Mouse (Mus musculus): ENCODE results near the gene Ankrd39. TPM values are rescaled to one million over a fixed set of nuclear protein-coding genes. Genes with fewer than 3 reads are reported as not detected.

The Ankrd39 gene
- polyA plus RNA-seq, 1 experiment from 2014 or later: 20.4 TPM

DNA sequence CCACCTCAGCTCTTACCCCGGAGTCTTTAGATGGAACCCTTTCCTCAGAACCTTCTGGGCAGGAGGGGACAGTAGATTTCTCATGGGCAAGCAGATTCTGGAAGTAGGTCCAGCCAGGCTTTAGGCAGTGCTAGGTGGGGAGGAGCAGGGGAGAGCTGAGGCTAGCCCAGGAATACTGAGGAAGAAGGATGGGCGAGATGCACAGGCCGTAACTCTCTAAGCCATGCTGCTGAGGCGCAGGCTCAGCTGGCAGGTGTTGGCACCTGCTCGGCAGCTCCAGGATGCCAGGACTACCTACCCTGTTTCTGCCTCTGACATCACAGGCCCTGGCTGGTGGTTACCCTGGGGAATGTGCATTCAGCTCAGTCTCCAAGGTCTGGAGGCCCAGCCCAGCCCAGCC is 23.1 kb upstream of the Ankrd39 start:
- peaks cover 32% of the 10 kb centered on the region for H3K4me1 ChIP-seq
- H3K27me3 ChIP-seq: no peaks in the 10 kb centered on the region
- no peak overlapping the region for H3K4me2 ChIP-seq (replicated peaks)
- H3K9ac ChIP-seq: no peak overlapping the region
- H3K36me3 ChIP-seq: no peaks in the 10 kb centered on the region
- H3K27ac ChIP-seq: no peak overlapping the region
- H3K4me3 ChIP-seq: no peak overlapping the region
- no peak for ATAC-seq (ENCODE audit: insufficient number of reproducible peaks, insufficient read depth, low FRiP score, low TSS enrichment)
- no peaks in the 10 kb centered on the region for H3K9me3 ChIP-seq
- WGBS: 94% methylated on average over 5 of the region's 5 CpGs

DNA sequence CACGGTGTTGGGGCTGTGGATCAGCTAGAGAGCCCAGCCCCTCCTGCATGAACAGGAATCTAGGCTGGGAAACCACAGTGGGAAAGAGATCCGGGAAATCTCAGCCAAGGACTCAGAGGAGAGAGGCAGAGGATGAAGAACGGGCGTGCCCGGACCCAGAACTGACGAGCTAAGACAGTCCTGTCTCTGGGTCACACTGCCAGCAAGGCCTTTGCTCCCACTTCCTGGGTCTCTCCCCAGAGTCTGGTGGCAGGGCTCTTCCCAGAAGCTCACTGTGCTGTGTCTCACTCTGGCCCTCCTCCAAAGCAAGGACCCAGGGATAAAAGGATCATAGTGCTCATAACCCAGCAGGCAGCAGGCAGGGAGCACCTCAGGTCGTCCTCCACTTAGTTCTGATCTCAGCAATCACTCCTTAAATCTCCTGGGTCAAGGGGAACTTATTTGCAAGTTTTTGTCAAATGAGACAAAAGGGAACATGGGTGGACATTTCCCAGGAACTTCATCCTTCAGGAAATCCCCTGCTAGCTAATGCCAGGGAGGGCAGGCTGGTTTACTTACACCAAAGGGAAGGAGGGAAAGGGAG is 22.5 kb upstream of the Ankrd39 start:
- no peaks in the 10 kb centered on the region for H3K27me3 ChIP-seq
- no peak overlapping the region for H3K4me3 ChIP-seq
- 49% methylated on average over 7 of the region's 7 CpGs for WGBS
- peaks cover 32% of the 10 kb centered on the region for H3K4me1 ChIP-seq
- H3K36me3 ChIP-seq: no peaks in the 10 kb centered on the region
- no peaks in the 10 kb centered on the region for H3K9me3 ChIP-seq
- no peak overlapping the region for H3K27ac ChIP-seq
- H3K4me2 ChIP-seq (replicated peaks): no peak overlapping the region
- no peak for ATAC-seq (ENCODE audit: insufficient number of reproducible peaks, insufficient read depth, low FRiP score, low TSS enrichment)
- H3K9ac ChIP-seq: no peak overlapping the region

DNA sequence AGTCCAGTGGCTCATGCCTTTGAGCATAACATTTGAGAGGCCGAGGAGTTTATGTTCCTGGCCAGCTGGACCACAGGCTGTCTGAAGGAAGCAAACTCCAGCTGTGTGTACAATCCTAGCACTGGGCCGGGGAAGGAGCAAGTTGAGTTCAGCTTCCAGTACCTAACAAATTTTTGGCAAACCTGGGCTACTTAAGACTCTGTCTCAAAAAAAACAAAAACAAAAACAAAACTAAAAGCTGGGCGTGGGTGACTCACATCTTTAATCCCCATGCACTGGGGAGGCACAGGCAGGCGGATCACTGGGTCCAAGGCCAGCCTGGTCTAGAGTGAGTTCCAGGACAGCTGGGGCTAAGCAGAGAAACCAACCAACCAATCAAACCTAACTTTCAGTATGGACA is 21.5 kb upstream of the Ankrd39 start:
- no peaks in the 10 kb centered on the region for H3K9me3 ChIP-seq
- no peak overlapping the region for H3K4me3 ChIP-seq
- no peak overlapping the region for H3K27ac ChIP-seq
- H3K4me2 ChIP-seq (replicated peaks): no peak overlapping the region
- 81% methylated on average over 4 of the region's 4 CpGs for WGBS
- H3K36me3 ChIP-seq: no peaks in the 10 kb centered on the region
- peaks cover 22% of the 10 kb centered on the region for H3K4me1 ChIP-seq
- ATAC-seq (ENCODE audit: insufficient number of reproducible peaks, insufficient read depth, low FRiP score, low TSS enrichment): no peak
- H3K9ac ChIP-seq: no peak overlapping the region
- H3K27me3 ChIP-seq: no peaks in the 10 kb centered on the region

DNA sequence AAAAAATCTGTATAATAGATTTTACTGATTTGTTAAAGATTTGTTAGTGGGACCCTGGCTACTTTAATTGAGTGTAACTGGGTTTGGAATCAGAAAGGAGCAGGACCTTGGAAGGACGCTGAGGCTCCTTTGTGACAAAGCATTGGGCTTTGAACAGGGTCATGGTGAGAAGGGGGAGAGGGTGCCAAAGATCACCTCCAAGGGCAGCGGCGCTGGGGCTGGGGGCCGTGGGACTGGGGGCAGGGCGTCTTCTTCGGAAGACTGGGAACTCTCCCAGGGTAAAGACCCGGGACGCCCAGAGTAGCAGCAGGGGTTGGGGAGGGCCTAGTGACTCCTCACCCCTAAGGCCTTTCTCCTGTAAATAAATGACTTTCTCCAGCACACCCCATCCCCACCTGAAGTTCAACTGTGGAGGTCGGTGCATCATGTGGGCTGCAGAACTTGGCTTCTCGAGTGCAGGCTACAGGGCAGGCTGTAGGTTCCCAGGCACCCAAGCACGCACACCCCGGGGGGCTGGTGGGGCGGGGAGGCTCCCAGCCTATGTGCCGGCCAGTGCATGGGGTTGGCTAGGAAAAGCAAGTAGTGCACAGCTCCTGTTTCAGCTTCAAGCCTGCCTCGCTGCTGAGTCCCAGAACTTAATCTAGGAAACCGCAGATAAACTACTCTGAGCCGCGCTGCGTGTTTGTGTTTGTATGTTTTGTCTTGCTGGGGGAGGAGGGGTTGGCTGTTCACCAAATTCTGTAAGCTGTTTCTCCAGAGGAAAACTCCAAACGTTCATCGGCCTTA is 20.8 kb upstream of the Ankrd39 start:
- Histone ChIP-seq H3K4me1 (peaks cover 22% of the 10 kb centered on the region), H3K4me3 (no peak overlapping the region), H3K27ac (peak overlapping the region; percentile 38; the same call in 1 of the 2 replicates), H3K36me3 (no peaks in the 10 kb centered on the region), H3K9ac (no peak overlapping the region), H3K9me3 (no peaks in the 10 kb centered on the region), H3K4me2 (replicated peaks) (no peak overlapping the region), H3K27me3 (no peaks in the 10 kb centered on the region)
- ATAC-seq (ENCODE audit: insufficient number of reproducible peaks, insufficient read depth, low FRiP score, low TSS enrichment): no peak; the same call in 1 of the 2 replicates
- WGBS: 38% methylated on average over 21 of the region's 21 CpGs

DNA sequence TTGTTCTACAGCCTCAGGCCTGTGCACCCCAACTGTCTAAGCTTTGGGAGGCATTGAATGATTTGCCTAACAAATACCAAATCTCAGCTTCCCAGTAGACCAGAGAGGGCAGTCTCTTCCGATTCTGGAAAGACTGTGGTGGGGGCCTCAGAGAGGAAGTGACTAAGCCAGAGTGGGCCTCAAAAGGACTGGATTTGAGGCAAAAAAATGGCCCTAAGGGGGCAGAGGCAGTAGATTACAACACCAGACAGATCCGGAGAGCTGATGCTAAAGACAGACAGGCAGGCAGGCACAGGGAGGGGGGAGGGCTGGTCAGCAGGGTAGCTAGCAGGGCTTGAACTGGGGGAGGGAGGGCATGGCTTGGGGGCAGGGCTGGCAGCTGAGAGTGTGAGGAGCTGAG is 19.2 kb upstream of the Ankrd39 start:
- Histone ChIP-seq H3K4me1 (peaks cover 28% of the 10 kb centered on the region), H3K27me3 (no peaks in the 10 kb centered on the region), H3K9me3 (no peaks in the 10 kb centered on the region), H3K4me3 (no peak overlapping the region), H3K4me2 (replicated peaks) (no peak overlapping the region), H3K36me3 (no peaks in the 10 kb centered on the region), H3K9ac (no peak overlapping the region), H3K27ac (no peak overlapping the region)
- WGBS: 8% methylated on average over 2 of the region's 2 CpGs
- ATAC-seq (ENCODE audit: insufficient number of reproducible peaks, insufficient read depth, low FRiP score, low TSS enrichment): no peak

DNA sequence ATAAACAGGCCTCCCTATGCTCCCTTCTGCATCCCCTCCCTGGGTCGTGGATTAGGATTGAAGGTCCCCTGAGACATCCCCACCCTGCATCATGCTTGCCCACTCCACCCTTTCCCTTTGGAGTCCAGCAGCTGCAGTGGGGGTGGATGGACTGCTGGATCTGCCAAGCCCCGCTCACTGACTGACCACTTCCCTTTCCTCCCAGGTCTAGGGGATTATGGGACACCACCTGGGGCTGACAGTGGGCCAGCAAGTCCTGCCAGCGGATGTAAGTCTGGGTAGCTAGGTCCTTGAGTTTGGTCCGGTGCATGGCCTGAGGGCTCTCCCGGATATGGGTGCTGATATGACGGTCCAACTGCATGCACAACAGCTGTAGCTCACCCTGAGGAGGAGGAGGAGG is 16.9 kb upstream of the Ankrd39 start:
- WGBS: 84% methylated on average over 6 of the region's 6 CpGs
- Histone ChIP-seq H3K36me3 (no peaks in the 10 kb centered on the region), H3K9me3 (no peaks in the 10 kb centered on the region), H3K27me3 (no peaks in the 10 kb centered on the region), H3K9ac (no peak overlapping the region), H3K4me2 (replicated peaks) (no peak overlapping the region), H3K27ac (no peak overlapping the region), H3K4me3 (no peak overlapping the region), H3K4me1 (peaks cover 33% of the 10 kb centered on the region)
- no peak for ATAC-seq (ENCODE audit: insufficient number of reproducible peaks, insufficient read depth, low FRiP score, low TSS enrichment)

DNA sequence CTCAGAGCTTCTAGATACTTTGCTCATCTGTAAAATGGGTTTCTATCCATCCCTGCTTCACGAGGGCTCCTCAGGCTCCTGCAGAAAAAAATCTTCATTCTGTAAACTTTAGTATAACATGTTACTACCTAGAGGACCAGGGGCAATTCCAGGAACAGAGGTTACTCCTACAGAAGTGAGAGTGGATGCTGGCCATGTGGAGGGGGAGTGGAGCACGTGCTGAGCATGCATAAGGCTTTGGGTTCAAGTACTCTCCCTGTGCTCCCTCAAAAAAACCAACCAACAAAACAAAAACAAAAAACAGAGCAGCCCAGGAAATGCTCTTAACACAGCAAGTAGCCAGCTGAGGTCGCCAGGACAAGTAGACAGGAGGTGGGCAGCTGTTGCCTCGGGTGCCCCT is 16.4 kb upstream of the Ankrd39 start:
- WGBS: 63% methylated on average over 4 of the region's 4 CpGs
- ATAC-seq (ENCODE audit: insufficient number of reproducible peaks, insufficient read depth, low FRiP score, low TSS enrichment): no peak
- Histone ChIP-seq H3K4me1 (peaks cover 38% of the 10 kb centered on the region), H3K27me3 (no peaks in the 10 kb centered on the region), H3K9me3 (no peaks in the 10 kb centered on the region), H3K36me3 (no peaks in the 10 kb centered on the region), H3K9ac (no peak overlapping the region), H3K4me3 (no peak overlapping the region), H3K4me2 (replicated peaks) (no peak overlapping the region), H3K27ac (no peak overlapping the region)

DNA sequence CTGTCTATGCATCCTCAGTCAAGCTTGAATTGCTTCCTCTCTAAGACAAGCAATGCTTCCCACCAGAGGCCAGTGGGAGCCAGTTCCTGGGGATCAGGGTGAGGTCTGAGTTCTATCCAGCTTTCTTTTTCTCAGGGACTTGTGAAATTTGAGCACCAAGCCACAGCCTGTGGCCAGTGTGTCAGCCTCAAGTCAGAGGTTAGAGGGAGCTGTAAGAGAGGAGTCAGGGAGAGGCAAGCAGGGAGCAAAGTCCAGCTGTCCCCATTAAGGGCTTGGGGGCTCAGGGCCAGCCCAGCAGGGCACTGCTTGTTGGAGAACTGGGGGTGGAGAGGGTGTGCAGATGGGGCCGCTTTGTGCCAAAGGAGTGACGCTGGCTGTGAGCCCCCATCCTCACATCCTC is 16.0 kb upstream of the Ankrd39 start:
- ATAC-seq (ENCODE audit: insufficient number of reproducible peaks, insufficient read depth, low FRiP score, low TSS enrichment): no peak
- WGBS: 75% methylated on average over 2 of the region's 2 CpGs
- Histone ChIP-seq H3K4me2 (replicated peaks) (no peak overlapping the region), H3K27me3 (no peaks in the 10 kb centered on the region), H3K4me3 (no peak overlapping the region), H3K4me1 (peaks cover 36% of the 10 kb centered on the region), H3K27ac (no peak overlapping the region), H3K9ac (no peak overlapping the region), H3K36me3 (no peaks in the 10 kb centered on the region), H3K9me3 (no peaks in the 10 kb centered on the region)

DNA sequence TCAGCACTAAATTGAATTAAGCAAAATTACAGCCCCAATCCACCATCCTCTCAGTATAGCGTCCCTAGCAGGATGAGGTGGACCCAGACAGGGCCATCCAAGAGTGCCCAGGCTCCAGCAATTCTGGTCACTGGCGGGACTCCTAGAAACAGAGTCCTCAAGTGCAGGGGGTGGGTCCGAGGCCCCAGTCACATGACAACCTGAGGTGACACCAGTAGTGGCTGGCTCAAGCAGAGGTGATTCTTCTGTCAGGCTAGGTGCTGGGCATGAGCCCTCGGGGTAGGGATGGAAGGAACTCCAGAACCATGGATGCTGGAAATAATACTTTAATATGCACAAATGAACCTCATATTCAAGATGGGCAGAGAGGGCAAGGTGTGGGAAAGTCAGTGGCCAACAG is 15.1 kb upstream of the Ankrd39 start:
- no peaks in the 10 kb centered on the region for H3K27me3 ChIP-seq
- H3K4me3 ChIP-seq: no peak overlapping the region
- WGBS: 62% methylated on average over 4 of the region's 4 CpGs
- H3K9ac ChIP-seq: no peak overlapping the region
- H3K9me3 ChIP-seq: no peaks in the 10 kb centered on the region
- peaks cover 31% of the 10 kb centered on the region for H3K4me1 ChIP-seq
- ATAC-seq (ENCODE audit: insufficient number of reproducible peaks, insufficient read depth, low FRiP score, low TSS enrichment): no peak
- H3K36me3 ChIP-seq: no peaks in the 10 kb centered on the region
- H3K4me2 ChIP-seq (replicated peaks): no peak overlapping the region
- H3K27ac ChIP-seq: no peak overlapping the region

DNA sequence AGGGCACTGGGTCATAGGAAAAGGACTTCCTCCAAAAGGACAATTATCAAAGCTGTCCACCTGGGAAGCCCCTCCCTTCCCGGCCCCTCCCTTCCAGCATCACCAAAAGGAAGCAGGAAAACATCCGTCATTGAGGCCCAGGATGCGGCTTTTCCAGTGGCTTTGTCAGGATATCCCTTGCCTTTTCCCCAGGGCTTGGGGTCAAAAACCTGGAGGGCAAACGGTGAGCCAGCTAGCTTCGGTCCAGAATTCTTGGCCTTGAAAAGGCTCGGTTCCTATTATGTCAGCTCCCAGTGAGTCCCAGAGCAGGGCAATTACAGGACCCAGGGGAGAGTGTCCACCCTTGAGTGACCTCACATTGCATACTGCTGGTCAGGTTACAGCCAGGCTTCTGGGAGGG is 13.7 kb upstream of the Ankrd39 start:
- Histone ChIP-seq H3K4me3 (no peak overlapping the region), H3K27ac (no peak overlapping the region), H3K27me3 (no peaks in the 10 kb centered on the region), H3K4me1 (peaks cover 23% of the 10 kb centered on the region), H3K4me2 (replicated peaks) (no peak overlapping the region), H3K9me3 (no peaks in the 10 kb centered on the region), H3K36me3 (no peaks in the 10 kb centered on the region), H3K9ac (no peak overlapping the region)
- no peak for ATAC-seq (ENCODE audit: insufficient number of reproducible peaks, insufficient read depth, low FRiP score, low TSS enrichment)
- 44% methylated on average over 6 of the region's 6 CpGs for WGBS

DNA sequence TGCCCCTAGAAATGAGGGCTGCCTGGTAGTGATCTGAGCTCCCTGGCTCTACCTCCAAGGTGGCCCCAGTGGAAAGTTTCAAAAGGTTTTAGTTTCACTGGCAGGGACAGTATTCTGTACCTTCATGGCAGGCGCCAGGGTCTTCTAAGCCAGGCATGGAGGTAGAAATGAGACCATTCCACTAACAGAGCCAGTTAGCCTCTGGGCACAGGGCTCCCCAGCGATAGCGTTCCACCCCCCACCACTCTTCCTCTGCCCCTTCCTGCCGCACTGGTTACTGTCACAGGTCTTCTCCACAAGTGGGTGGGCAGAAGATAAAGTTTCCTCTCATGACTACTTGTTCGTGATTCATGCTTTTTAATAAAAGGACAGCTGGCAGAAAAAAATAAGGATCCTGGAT is 12.6 kb upstream of the Ankrd39 start:
- Histone ChIP-seq H3K9me3 (no peaks in the 10 kb centered on the region), H3K9ac (no peak overlapping the region), H3K36me3 (peaks cover 4% of the 10 kb centered on the region), H3K4me1 (peaks cover 33% of the 10 kb centered on the region), H3K4me3 (no peak overlapping the region), H3K27me3 (no peaks in the 10 kb centered on the region), H3K4me2 (replicated peaks) (no peak overlapping the region), H3K27ac (no peak overlapping the region)
- ATAC-seq (ENCODE audit: insufficient number of reproducible peaks, insufficient read depth, low FRiP score, low TSS enrichment): no peak
- 54% methylated on average over 5 of the region's 5 CpGs for WGBS

DNA sequence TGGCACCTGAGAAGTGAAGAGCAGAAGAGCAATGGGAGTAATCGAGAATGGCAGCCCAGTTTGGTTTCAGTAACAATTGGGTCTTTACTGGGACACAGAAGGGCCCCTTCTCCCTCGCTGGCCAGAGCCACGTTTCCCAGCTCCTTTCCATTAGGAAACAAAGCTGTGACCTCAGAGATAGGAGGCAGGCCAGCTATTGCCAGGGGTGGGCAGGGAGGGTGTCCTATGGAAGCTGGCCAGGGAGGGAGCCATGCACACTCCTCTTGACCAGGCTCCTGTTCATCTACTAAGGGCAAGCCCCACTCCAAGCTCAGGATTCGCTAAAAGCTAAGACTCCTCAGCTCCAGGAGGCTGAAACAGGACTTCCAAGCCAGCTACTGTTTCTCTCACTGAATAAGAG is 12.0 kb upstream of the Ankrd39 start:
- H3K9ac ChIP-seq: no peak overlapping the region
- no peaks in the 10 kb centered on the region for H3K9me3 ChIP-seq
- peak overlapping the region; percentile 81 for H3K4me2 ChIP-seq (replicated peaks)
- ATAC-seq (ENCODE audit: insufficient number of reproducible peaks, insufficient read depth, low FRiP score, low TSS enrichment): no peak
- H3K27ac ChIP-seq: peak overlapping the region; percentile 99; the same call in 1 of the 2 replicates
- H3K4me3 ChIP-seq: peak overlapping the region; percentile 84; the same call in 1 of the 2 replicates
- no peaks in the 10 kb centered on the region for H3K27me3 ChIP-seq
- peaks cover 39% of the 10 kb centered on the region for H3K4me1 ChIP-seq
- WGBS: 11% methylated on average over 4 of the region's 4 CpGs
- H3K36me3 ChIP-seq: peaks cover 11% of the 10 kb centered on the region
